Mouse (Mus musculus): ENCODE data around the gene Mbd3l1.

- TF ChIP-seq CTCF (IDR thresholded peaks at IDR 0.05 in 2 of 3, conservative IDR thresholded peaks at IDR 0.05 in 1 of 3; ENCODE audit: control insufficient read depth in 1 of 3, insufficient read depth in 1 of 3, low read depth in 2 of 3, low read length in 3 of 3, poor library complexity in 1 of 3, severe bottlenecking in 1 of 3) (no peak), GATA1 (IDR thresholded peaks at IDR 0.05; ENCODE audit: low read depth, low read length) (no peak), POLR2A (IDR thresholded peaks at IDR 0.05; ENCODE audit: control insufficient read depth in 1 of 2, insufficient read depth in 1 of 2, low read depth in 1 of 2, low read length in 2 of 2, poor library complexity in 1 of 2) (no peak), CHD2 (IDR thresholded peaks at IDR 0.05; ENCODE audit: low read length) (no peak), NRF1 (IDR thresholded peaks at IDR 0.05; ENCODE audit: insufficient read depth, low read depth, low read length, poor library complexity, severe bottlenecking) (no peak), SIN3A (IDR thresholded peaks at IDR 0.05; ENCODE audit: low read length) (no peak), RCOR1 (IDR thresholded peaks at IDR 0.05; ENCODE audit: low read depth, low read length) (no peak), TBP (IDR thresholded peaks at IDR 0.05; ENCODE audit: low read depth, low read length) (no peak), ETS1 (IDR thresholded peaks at IDR 0.05; ENCODE audit: low read depth, low read length) (no peak)
Observed at GRCm38 (mm10) chr9:18430354-18430753, 47.8 kb upstream of the Mbd3l1 start, which contains the start of gene Mbd3l2.
